Mouse (Mus musculus): ENCODE results near the gene Zkscan8.
"Not testable (repeated sequence)": the region's sequence is repeated elsewhere in the genome, so short reads cannot be mapped to it uniquely, and the experiment has no call there.

Zkscan8 gene

DNA sequence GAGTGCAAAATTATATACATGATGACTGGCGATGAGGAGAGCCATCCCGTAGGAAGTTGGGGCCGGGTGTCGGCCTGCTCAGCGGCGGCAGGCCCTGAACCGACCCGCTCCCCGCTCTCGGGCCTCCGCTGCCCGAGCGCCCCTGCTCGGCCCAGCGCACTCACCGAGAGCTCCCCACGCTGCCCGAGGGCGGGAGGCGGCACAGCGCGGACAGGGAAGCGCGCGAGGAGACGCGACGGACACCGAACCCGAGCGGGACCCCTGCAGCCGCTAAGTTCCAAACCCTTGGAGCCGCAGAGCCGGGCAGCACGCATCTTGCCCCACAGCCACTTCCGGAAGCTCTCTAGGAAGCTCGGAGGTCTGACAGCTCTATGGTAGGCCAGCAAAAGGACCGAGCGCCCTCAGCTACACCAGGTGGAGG, at the start of gene Zkscan8:
Zkscan8 (minus strand) TSS at position 340 of the 421 bp plus-strand sequence.
- DNase-seq (ENCODE audit: low spot score) = peak; percentile 89

DNA sequence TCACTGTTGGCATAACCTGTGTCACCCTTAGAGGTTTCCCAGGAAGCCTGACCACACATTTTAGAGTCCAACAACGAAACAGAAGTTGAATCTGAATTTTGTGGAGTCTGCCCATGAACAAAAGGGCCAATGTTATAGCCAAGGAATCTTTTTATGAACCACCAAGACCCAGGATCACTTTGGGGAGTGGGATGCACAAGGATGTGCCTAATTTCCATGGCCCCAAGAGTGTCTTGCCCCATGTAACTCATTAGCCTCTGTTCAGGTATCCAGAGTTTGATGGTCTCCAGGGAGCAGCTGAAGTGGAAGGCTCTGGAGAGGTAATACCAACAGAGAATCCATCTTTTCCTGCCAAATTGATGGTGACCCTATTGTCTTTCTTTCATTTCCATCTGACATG, 28.9 kb upstream of the Zkscan8 start, which contains the start of gene Olfr1535:
Olfr1535 (minus strand) TSS at position 101 of the 400 bp plus-strand sequence.
- no peak for DNase-seq (ENCODE audit: low spot score)

DNA sequence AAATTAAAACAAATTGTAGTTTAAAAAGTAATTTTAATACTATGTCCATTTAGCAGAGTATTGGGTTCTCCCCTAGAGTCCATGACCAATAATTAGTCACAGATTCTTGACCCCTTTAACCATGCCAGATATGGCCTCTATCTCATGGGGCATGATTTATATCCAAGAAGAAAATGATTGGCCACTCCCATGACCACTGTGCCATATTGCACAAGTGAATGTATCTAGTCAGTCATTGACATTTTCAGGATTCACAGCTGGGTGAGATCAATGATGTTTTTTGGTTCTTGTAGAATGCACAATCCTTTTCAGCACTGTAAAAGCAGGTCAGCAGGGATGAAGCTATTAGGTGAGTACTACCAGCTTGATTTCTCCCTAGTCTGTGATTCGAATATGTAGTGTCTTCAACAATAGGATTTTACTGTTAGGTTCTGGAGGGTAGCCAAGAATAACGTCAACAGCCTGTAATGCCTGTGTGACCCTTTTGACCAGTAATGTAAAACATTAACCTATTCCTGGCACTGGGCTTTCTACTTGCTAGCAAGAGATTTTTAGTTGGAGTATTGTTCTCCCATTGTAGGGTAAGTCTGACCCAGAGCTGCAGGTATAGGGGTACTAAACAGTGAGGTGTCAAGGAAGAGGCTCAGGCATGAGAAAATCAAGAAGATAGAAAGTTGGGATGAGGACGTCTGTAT, 19.6 kb upstream of the Zkscan8 start:
- no peak for DNase-seq (ENCODE audit: low spot score)

DNA sequence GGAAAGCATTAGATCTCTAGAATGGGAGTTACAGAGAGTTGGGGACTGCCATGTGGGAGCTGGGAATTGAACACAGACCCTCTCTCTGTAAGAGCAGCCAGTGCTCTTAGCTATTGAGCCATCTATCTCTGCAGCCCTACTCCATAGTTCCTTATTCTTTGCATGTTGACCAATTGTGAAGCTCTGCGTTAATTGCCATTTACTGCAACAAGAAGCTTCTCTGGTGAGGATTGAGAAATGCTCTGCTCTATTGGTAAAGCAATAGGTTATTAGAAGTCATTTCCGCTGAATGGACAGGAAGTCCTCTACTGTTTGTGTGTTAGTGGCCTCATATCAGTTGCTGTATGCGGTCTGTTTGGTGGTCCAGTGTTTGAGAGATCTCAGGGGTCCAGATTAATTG, 18.6 kb upstream of the Zkscan8 start:
- no peak for DNase-seq (ENCODE audit: low spot score)

DNA sequence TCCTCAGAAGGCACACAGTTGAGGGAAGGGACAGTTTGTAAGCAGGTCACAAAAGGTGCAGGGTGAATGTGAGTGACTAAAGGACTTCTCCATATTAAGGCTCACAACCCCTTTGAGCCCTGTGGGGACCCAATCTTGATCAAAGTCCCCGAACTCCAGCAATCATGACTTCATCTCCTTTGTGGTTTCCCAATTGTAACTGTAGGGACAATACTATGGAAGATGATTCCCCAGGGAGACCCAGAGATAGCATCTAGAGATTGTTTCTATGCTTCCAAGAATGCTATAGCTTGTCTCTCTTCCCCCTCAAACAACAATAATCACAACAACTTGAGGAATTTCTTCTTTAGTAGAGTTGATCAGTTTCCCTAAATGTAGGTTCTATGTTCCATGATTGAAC, 11.8 kb upstream of the Zkscan8 start, which contains the start of gene Olfr1366:
Olfr1366 (minus strand) TSS at position 101 of the 400 bp plus-strand sequence.
- DNase-seq (ENCODE audit: low spot score) = no peak

DNA sequence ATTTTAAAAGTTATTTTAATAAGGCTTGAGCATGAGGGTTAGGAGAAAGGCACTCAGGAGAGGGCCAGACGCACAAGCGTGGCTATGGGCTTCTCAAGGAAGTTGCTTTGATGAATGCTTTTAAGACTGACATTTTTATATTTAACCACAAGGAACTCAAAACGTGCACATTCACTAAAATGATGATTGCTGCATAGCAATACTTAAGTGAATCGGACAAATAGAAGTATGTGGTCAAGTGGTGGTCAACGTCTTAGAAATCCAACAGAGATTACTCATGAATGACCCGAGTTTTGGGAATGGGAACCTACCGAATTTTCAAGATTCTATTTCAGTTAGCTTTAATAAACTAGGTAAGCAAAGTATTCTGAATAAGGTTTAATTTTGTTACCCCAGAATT, 784 bp downstream of the Zkscan8 start:
- DNase-seq (ENCODE audit: low spot score) = no peak

DNA sequence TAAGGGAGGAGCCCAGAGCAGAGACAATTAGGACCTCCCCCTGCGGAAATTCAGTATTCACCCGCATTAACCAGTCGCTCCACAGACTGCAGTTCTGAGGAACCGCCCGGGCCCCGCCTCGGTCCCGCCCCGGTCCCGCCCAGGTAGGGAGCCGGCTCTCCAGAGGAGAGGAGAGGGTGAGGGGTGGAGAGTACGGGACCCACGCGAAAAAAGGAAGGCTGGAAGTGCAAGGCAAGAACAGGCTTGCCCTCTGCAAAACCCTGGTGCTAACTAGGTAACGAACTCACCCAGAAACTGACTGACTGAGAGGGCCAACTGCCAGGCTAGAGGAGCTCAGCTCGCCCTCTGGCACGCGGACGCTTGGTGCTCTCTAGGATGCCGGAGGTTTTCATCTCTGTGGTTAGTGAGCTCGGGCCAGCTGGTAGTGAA, 24.7 kb downstream of the Zkscan8 start:
- peak; percentile 78 for DNase-seq (ENCODE audit: low spot score)

DNA sequence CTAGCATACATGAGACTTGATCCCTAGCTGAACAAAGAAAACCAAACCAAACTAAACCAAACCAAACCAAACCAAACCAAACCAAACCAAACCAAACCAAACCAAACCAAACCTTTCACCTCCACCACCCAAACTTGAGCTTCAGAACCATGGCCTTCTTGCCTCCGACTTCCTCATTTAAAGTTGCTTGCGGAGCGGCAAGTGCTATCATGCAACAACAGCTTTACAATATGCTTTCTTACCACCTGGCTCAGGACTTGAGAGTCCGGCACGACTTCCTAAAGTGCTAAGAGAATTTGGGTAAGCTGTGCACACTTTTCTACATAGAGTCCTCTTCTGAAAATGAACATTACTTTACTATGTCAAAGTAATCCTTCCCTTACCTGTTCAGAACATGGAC, 28.6 kb downstream of the Zkscan8 start:
- DNase-seq (ENCODE audit: low spot score) = no peak

DNA sequence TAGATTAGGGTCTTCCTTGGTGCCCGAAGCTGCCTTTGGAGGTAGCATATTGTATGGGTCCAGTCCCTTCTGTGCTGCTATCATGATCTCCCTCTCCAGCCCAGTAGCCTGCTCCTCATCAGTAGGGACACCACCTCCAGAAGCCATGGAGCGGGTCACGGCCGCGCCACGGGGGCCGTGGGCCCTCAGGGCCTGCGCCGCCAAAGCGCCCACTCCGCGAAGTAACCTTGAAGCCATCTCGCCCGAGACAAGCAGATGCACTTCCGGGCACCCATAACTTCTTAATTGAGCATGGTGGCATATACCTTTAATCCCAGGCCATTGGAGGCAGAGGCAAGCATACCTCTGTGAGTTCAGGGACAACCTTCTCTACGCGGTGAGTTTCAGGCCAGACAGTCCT, 29.7 kb downstream of the Zkscan8 start, which contains the start of gene Gm11273:
Gm11273 (minus strand) TSS at position 237 of the 400 bp plus-strand sequence.
- DNase-seq (ENCODE audit: low spot score) = not testable (repeated sequence)

DNA sequence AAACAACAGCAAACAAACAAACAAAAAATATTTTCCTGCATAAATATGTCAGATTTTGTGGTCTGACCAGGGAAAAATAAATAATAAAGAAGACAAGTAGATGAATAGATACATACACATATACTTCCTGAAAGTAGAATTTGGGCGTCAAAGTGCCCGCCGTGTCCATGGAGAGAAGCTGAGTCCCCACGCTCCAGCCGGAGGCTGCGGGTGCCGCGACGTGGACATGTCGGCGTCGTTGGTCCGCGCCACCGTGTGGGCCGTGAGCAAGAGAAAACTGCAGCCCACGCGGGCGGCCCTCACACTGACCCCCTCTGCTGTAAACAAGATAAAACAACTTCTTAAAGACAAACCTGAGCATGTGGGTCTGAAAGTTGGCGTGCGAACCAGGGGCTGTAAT, 35.8 kb downstream of the Zkscan8 start, which contains the start of gene AK157302:
AK157302 (plus strand) TSS at position 144 of the 400 bp plus-strand sequence.
- no peak for DNase-seq (ENCODE audit: low spot score)

DNA sequence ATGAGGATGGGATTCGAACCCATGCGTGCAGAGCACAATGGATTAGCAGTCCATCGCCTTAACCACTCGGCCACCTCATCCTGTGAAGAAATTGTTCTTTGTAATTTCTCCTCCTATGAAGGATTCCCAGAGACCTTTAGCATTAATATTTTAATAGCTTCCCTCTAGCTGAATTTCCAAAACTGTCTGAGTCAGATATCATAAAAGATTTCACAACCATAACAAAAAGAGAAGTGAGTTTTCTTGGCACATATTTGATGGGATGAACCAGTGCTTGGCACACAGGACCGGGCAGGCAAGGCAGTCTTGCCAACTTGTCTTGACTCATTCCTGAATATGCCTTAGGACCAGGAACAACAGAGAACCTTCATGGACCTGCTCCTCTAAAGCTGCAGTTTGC, 38.1 kb downstream of the Zkscan8 start:
- DNase-seq (ENCODE audit: low spot score) = no peak

DNA sequence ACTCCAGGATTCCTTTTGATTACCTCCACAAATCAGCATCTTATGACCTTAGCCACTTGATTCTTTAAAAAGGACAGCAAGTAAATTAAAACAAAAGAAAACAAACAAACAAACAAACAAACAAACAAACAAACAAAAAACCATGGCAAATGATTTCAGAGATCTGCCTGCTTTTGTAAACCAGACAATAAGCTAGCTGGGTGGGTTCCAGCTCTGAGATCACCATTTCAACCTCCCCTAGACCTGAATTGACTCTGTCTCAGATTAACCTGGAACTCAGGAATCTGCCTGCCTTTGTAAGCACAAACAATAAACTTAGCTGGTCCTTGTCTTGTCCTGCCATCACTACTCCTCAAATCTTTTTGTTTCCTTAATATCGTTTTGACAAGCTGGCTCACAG, 44.0 kb downstream of the Zkscan8 start:
- no peak for DNase-seq (ENCODE audit: low spot score)

DNA sequence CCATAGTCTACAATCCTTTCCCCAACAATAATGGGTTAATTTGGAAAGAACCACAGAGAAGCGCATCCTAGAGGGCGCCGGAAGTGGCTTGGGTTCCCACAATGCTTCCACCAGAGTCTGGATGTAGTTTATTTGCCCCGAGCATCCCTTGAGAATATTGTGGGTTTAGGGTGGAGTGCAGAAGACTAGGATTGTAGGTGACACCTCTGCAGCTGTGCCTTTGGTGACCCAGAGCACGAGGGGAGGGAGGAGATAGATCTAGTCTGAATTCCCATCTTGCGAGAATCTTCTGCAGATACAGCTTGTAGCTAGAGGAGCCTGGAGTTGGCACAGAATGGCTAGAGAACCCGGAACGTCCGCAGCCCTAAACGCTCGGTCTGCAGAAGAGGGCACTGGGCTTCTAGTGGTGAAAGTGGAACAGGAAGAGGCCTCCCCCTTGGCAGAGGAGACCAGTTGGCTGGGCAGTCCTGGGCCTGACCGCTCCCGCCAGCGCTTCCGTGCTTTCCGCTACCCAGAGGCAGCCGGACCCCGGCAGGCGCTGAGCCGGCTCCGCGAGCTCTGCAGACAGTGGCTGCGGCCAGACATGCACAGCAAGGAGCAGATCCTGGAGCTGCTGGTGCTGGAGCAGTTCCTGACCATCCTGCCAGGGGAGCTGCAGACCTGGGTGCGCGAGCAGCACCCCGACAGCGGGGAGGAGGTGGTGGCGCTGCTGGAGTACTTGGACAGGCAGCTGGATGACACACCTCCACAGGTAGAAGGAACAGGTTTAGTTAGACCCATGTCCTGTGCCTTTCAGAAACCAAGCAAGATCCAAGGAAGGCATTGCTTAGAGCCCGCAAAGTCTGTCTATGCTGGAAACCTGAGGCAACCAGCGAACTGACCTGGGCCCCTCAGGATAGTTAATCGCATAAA, 51.9 kb downstream of the Zkscan8 start, which contains the start of the genes Zkscan4 and Gm10065:
Zkscan4 (plus strand) TSS at position 149 of the 912 bp plus-strand sequence.
Gm10065 (minus strand) TSS at position 683 of the 912 bp plus-strand sequence.
- peak; percentile 36 for DNase-seq (ENCODE audit: low spot score)

DNA sequence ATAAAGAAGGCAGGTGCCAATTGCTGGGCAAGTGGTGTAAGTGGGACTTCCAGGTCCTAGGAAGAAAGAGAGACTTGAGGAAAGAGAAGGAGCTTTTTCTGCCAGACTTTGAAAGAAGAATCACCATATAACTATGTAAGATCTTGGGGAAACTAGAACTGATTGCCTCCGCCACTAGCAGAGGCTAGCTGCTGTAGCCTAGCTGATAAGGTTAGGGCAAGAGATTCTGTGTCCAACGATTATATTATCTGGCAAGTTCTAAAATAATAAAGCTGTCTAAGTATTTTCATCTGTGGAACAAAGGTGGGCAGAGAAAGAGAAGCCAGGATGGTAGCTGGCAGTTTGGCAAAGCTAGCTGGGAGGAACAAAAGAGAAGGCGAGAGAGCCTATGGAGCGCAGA, 58.5 kb downstream of the Zkscan8 start:
- DNase-seq (ENCODE audit: low spot score) = no peak

DNA sequence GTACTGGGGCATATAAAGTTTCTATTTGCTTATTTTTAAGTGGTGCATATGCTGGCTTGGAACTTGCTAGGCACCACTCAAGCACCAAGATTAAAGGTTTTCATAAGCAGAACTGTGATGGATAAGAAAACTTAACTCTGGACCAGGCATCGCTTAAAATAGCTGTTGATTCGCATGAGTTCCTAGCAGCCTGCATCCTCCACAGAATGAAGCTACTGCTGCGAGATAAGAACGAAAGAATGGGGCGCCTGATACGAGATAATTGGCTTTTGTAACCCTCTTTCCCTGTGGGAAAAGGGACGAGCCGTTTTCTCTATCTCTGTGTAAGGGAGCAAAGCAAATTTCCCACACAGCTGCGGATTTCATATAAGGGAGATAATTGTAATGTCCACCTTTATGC, 61.8 kb downstream of the Zkscan8 start:
- no peak for DNase-seq (ENCODE audit: low spot score)

DNA sequence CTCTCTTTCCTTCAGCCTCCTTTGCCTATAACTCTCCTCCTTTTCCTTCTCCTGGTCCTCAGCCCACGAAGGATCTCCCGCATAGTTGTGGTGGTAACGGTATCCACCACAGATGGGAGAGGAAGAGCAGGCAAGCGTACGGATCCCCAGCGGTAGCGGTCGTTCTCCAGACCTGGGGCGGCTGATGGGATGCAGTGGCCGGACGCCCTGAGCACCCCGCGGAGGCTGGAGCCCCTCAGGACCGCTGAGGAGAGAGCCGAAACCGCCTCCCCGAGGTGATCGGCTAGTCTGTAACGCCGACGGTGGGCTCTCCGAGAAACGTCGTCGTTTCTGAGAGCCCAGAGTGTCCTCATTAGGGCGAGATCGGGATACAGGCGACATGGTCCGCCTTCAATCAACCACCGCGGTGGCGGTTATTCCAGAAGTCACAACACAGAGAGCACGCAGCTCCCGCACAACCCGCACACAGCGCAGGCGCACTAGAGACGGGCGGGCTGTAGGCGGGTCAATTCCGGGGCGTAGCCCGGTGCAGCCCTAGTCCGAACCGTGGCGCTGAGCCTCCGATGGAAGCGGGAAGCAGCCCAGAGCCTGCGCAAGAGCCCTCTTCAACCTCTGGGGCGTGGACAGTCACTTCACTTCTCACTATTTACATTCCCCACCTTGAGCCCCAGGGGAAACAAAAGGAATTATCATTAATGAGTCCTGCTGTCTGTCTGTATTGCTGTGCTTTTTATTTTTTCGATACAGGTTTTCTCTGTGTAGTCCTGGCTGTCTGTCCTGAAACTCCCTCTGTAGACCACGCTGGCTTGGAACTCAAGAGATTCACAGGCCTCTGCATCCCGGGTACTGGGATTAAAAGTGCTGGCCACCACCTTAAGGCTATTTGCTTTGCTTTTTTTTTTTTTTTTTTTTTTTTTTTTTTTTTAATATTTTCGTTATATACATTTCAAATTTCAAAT, 62.6 kb downstream of the Zkscan8 start, which contains the start of gene Nkapl:
Nkapl (minus strand) TSS at position 449 of the 959 bp plus-strand sequence.
- peak; percentile 84 for DNase-seq (ENCODE audit: low spot score)

DNA sequence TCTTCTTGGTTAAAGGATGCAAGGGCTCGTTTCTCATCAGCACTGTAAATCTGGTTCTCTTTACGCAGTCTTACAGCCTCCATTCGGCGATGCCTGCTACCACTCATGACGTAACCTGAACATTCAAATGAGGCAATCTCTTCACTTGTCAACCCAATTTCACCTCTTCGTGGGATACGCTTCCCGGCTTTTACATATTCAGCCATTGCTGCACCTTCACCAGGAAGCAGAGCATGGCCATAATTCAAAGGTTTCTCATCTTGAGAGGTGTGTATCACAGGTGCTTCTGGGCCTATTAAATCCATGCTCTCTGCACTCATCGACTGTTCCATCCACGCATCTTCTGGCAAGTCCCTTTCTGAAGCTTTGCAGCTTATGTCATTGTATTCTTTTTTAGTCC, 63.6 kb downstream of the Zkscan8 start:
- no peak for DNase-seq (ENCODE audit: low spot score)
